Mouse (Mus musculus): ENCODE measurements around the gene Fut7.

- TF ChIP-seq CTCF (IDR thresholded peaks at IDR 0.05; ENCODE audit: control insufficient read depth, insufficient read depth, low read length) (no peak), POLR2A (IDR thresholded peaks at IDR 0.05; ENCODE audit: borderline replicate concordance, control insufficient read depth, low read depth, low read length) (no peak)
Observed at GRCm38 (mm10) chr2:25376589-25376988, 46.5 kb upstream of the Fut7 start.

Measured in bone marrow, adult 2 months (tissue).